Mouse (Mus musculus) gonadal fat pad, adult 2 months (tissue): Measurements from ENCODE around the gene Npnt. TPM values are rescaled to one million over a fixed set of nuclear protein-coding genes. Genes with fewer than 3 reads are reported as not detected.

Source experiments
- DNase-seq: peaks from one replicate; pipeline ENCODE4 v3.0.0-alpha.2; 2012; ENCODE audit warnings: low read depth
- polyA plus RNA-seq: library from polyadenylated mRNA; depleted of rRNA; stranded (reverse); fragments of >200 nt; gene quantifications from 2 replicates; pipeline ENCODE4 v1.2.3, GENCODE M21; 2012; rRNA removed

Gene Npnt
- polyA plus RNA-seq: 20.8 and 28.8 TPM in 2 replicates

DNA sequence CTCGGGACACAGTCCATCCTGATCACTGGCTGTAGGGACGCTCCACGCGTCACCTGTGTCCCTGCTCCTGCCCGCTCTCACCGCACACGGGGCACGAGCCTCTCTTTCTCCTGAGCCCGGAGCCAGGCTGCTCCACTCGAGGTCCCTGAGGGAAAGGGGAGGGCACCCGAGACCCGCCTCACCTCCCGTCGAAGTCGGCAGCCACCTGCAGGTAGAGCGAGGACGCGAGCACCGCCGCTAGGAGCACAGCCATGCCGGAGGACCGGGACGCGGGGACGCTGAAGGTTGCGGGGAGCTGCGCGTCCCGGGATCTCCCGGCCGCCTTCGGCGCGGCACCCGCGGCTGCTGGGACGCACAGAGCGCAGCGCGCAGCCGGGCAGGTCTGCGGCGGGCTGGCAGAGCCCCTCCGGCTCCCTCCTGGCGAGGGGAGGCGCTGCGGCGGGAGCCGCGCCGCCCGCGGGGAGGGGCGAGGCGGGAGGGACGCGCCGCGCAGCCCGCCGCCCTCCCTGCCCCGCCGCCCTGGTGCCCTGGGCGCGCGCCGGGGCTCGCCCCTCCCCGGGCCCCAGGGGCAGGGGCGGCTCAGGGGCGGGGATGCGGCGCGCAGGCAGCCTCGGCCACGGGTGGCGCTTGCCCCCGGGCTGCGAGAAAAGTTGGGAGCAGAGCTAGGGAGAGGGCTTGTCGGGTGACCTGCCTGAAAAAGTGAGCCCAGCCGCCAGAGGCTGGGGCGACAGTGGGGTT is at the start of gene Npnt:
TSS of gene Npnt (minus strand) at position 501 of the 738 bp plus-strand sequence.
- no peak for DNase-seq

DNA sequence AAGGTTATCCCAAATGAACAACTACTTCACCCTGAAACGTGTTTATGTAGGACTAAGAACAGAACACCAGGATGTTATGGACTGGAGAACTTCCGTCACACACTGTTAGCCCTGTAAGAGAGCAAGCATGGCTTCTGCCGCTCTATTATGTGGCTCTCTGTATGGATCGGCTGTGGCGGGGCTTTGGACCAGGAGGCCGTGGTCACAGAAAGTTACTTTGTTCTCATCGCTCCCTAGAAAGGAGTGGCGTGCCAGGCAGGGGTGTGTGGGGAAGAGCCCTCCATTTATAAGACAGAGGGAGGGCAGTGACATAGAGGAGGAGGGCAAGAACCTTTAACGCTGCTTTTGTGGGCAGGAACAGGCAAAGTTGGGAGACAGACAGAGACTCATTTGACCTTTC is 46.2 kb upstream of the Npnt start:
- DNase-seq: no peak

GRCm38 (mm10) chr3:132995904-132996267 is 45.8 kb upstream of the Npnt start:
- DNase-seq: no peak

- DNase-seq: no peak
Observed at GRCm38 (mm10) chr3:132995172-132995903, 45.2 kb upstream of the Npnt start.

DNA sequence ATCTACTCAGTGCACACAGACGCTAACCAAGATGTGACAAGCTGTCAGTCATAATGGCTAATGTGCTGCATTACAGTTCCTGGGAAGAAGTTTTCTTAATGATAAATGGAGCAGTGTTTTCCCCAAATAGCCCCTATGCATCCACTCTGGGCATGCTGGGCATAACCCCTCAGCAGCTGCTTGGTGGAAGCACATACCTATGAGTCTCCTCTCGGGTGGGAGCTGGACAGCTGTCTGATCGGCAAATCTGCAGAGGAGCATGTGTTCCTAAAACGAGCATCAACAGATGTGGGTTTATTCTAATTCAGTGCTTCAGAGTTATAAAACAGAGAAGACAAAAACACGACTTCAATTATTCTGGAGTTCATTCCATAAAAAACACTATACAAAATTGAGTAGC is 36.1 kb upstream of the Npnt start:
- no peak for DNase-seq

DNA sequence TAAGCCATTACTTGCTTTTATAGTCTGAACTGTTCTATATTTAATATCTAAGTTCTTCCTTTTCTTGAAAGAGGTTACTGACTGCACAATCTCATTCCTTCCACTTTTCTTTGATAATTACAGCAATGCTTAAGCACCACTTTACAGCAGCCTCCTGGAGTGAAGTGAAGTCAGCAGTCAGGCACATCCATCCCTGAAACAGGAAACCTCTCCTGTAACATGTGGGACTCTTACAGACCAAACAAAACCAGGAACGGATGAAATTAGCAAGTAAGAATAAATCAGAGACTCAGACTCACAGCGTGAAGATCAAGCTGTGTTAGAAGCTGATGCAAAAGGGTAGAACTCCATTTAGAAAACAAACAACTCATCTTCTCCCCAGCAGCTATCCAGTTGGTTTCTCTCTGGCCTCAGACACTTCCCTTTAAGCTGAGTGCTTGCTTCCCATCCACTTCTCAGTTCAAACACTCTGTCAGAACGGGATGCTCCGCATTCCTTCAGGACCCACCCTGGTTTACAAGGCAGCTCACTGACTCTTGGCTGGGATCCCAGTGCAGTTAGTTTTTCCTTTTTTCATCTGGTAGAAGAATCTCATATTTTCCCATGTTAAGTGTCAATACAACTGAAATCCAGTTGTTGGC is 33.9 kb upstream of the Npnt start:
- DNase-seq: no peak

GRCm38 (mm10) chr3:132981968-132982367 is 31.9 kb upstream of the Npnt start:
- DNase-seq: no peak

DNA sequence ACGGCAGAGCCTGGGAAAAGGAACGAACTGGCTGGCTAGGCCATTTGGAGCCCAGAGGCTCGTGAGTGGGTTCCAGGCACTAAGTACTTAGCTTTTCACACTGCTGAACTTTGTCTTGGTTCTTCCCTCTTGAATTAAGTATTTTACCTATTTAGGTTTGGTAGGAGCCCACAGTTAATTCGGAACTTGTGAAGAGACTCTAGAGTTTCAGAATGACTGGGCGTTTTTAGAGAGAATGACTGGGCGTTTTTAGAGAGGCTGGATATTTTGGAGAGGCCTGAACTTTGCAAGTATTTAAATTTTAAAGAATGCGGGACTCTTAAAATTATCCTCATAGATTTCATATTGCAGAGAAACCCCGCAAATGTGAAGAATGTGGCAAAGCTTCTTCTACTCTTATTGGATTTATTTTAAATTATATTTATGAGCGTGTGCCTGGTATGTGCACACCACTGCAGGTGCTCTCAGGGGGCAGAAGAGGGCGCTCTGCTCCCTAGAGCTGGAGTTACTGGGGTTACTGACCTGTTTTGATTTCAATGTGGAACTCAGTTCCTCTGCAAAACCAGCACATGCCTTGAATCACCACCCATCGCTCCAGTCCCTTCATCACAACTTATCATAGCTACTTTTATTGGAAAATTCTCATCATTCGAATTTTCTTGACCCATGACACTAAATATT is 29.8 kb upstream of the Npnt start:
- DNase-seq: no peak

- DNase-seq: no peak
Observed at GRCm38 (mm10) chr3:132966255-132966654, 16.2 kb upstream of the Npnt start.

DNA sequence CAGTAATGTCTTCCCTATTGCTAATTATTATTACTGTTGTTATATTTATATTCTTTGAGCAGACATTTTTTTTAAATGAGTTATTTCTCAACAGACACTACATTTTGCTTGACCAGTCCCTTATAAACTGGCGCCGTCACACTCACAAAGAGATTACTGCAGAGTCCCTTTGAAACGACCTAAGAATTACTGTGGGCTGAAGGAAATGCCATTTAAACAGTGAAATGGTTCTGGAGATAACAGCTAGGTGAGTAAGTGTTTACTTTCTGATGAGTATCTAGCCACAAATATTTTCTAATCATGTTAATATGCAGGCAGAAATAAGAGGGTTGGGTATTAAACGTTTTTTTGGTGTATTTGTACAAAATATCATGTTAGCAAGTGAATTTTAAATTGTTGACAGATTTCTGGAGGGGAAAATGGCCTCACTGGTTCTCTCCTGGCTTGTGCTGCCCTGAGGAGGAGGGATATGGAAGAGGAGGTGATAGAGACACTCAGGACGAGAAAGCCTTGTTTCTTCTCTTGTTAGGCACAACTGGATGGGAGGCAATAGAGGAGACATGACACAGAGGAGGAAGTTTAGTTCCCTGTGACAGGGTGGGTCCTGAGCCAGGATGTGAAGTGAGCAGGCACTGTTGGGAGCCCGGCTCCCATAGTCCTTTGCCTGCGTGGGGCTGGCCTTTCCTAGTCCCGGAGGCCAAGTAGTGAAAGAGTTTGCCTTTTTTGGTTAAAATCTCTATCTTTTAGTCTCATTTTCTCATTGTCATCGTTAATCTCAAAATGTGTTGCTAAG is 14.8 kb upstream of the Npnt start:
- no peak for DNase-seq

- no peak for DNase-seq
Observed at GRCm38 (mm10) chr3:132962631-132963361, 12.7 kb upstream of the Npnt start.

DNA sequence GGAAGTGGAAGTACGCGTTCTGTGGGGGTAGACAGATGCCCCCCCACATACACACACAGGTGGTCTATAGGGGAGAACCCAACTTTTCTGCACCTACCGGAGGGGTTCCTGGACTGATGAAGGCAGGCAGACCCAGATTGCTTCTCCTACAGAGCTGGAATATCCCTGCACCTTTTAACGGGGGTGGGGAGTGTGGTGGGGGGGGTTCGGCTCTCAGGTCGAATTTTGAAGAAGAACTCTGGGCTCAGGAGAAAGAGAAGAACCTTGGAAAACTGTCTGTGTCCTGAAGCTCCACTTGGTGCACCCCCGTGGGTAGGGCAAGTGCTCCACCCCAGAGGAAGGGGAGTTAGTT is 414 bp upstream of the Npnt start:
- DNase-seq: no peak

- no peak for DNase-seq
Observed at GRCm38 (mm10) chr3:132949380-132949790, 706 bp downstream of the Npnt start.

GRCm38 (mm10) chr3:132948298-132948795 is 1.7 kb downstream of the Npnt start:
- DNase-seq: no peak

DNA sequence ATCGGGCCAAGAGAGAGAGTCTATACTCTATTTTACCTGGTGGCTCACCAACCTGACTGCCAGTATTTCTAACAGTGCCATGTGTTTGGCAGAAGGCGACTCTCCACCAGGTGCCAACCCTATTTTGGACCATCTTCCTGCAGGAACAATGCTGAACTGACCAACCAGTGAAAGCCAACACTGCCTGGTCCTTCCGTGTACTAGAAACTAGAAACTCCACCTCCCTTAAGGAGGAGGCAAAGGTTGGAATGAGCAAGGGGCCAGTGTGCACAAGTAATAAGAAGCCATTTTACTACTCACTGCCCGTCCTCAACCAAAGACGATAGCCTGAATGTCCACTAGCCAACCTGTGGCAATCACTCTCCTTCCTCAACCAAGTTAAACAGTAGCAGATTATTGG is 4.0 kb downstream of the Npnt start:
- DNase-seq: no peak

- no peak for DNase-seq
Observed at GRCm38 (mm10) chr3:132945669-132946068, 4.4 kb downstream of the Npnt start.

- no peak for DNase-seq
Observed at GRCm38 (mm10) chr3:132944609-132945008, 5.5 kb downstream of the Npnt start.

DNA sequence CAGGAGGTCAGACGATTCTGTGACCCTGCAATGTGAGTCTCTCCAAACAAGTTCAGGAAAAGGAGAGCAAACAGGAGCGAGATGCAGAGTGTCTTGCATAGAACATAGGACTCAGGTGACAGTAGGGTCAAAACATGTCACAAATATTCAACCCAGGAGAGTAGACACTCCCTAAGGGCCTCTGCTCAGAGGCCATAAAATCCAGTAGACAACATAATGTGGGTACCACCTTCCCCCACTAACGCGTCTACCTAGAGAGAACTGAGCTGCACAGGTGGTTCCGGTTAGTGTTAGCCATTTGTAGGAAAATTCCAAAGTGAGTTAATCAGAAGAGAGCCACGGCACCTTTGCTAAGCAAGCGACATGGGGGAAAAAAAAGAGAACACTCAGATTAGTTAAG is 5.9 kb downstream of the Npnt start:
- DNase-seq: no peak

DNA sequence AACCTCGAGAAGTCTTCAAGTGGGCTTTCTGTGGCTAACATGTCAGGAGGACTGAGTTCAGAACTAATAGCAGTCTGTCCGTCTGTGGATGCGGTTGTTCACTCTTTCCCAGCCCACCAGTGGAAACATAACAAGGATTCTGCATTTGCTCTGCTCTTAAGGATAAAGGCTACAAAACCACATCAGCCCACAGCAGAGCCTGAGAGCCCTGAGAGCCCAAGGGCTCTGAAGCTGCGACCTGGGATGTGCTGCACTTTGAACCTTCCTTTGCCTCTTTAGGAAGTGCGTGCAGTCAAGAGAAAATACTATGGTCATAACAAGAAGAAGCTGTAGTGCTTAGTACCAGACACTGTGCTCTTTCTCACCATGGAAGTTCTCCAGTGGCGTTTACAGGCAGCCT is 7.3 kb downstream of the Npnt start:
- DNase-seq: no peak

- DNase-seq: no peak
Observed at GRCm38 (mm10) chr3:132940181-132940990, 9.7 kb downstream of the Npnt start.
